Mouse (Mus musculus) cortical plate, adult 2 months (tissue): ENCODE measurements around the gene Atg9b. TPM values are rescaled to one million over a fixed set of nuclear protein-coding genes. Genes with fewer than 3 reads are reported as not detected.

ENCODE experiments used
- H3K27ac ChIP-seq: fragments of 200-500 bp; 2 replicates; pipeline ENCODE4 v1.5.1; 2012; ENCODE audit warnings: low read length, control low read depth, inconsistent platforms; ENCODE audit not compliant: insufficient read depth
- H3K4me1 ChIP-seq: fragments of 200-500 bp; 2 replicates; pipeline ENCODE4 v1.6.1; 2011; ENCODE audit warnings: low read length; ENCODE audit not compliant: control insufficient read depth, insufficient read depth
- H3K4me3 ChIP-seq: fragments of 200-500 bp; 2 replicates; pipeline ENCODE4 v1.5.1; 2011; ENCODE audit warnings: mild to moderate bottlenecking, low read length, control low read depth; ENCODE audit not compliant: insufficient read depth
- CTCF ChIP-seq: fragments of 200-500 bp; IDR thresholded peaks from 2 replicates; pipeline ENCODE4 v1.5.1; 2011; ENCODE audit warnings: mild to moderate bottlenecking, control low read depth, low read length; ENCODE audit not compliant: insufficient read depth; ENCODE audit errors: extremely low read depth
- POLR2A ChIP-seq: fragments of 200-500 bp; IDR thresholded peaks from 2 replicates; pipeline ENCODE4 v1.6.1; 2011; ENCODE audit warnings: mild to moderate bottlenecking, low read length, control low read depth; ENCODE audit not compliant: insufficient read depth; ENCODE audit errors: extremely low read depth
- polyA plus RNA-seq: library from polyadenylated mRNA; depleted of rRNA; stranded (reverse); fragments of >200 nt; gene quantifications from 2 replicates; pipeline ENCODE4 v1.2.3, GENCODE M21; 2012

Gene Atg9b
- polyA plus RNA-seq, 1 experiment, result 4.1 TPM

GRCm38 (mm10) chr5:24393392-24393997 is 1.6 kb upstream of the Atg9b start, which contains the start of gene Abcb8:
Abcb8 (plus strand) TSS chr5:24393663.
- H3K27ac ChIP-seq, result peak within 1 kb of the TSS; percentile 20

GRCm38 (mm10) chr5:24392724-24393123 is 781 bp upstream of the Atg9b start:
- no peak overlapping the region for H3K4me3 ChIP-seq
- no peaks in the 10 kb centered on the region for H3K4me1 ChIP-seq
- TF ChIP-seq CTCF (no peak), POLR2A (no peak)
- no peak overlapping the region for H3K27ac ChIP-seq

More at GRCm38 (mm10) chr5:24393392-24393997, 1.6 kb upstream of the Atg9b start, which contains the start of gene Abcb8:
- Histone ChIP-seq H3K4me3 (peak within 1 kb of the TSS; percentile 42), H3K4me1 (no peaks in the 10 kb centered on the region)
- TF ChIP-seq CTCF, result peak; percentile 83
- no peak for TF ChIP-seq POLR2A

GRCm38 (mm10) chr5:24389658-24390020 is 2.3 kb downstream of the Atg9b start:
- TF ChIP-seq CTCF, result no peak
- TF ChIP-seq POLR2A, result no peak
- Histone ChIP-seq H3K4me3 (no peak overlapping the region), H3K4me1 (peaks cover 3% of the 10 kb centered on the region; the same call in 1 of the 2 replicates), H3K27ac (no peak overlapping the region)

GRCm38 (mm10) chr5:24389011-24389657 is 2.8 kb downstream of the Atg9b start:
- Histone ChIP-seq H3K27ac (no peak overlapping the region), H3K4me1 (peaks cover 3% of the 10 kb centered on the region; the same call in 1 of the 2 replicates), H3K4me3 (no peak overlapping the region)
- TF ChIP-seq CTCF, result no peak
- no peak for TF ChIP-seq POLR2A

- H3K4me1 ChIP-seq, result peaks cover 3% of the 10 kb centered on the region; the same call in 1 of the 2 replicates
- TF ChIP-seq CTCF (no peak), POLR2A (no peak)
- no peak overlapping the region for H3K27ac ChIP-seq
- H3K4me3 ChIP-seq, result peak overlapping the region; percentile 33
Measured at GRCm38 (mm10) chr5:24388246-24388915, 3.6 kb downstream of the Atg9b start.

- H3K4me1 ChIP-seq, result peaks cover 3% of the 10 kb centered on the region; the same call in 1 of the 2 replicates
- peak overlapping the region; percentile 33 for H3K4me3 ChIP-seq
- H3K27ac ChIP-seq, result no peak overlapping the region
- TF ChIP-seq CTCF (peak; percentile 35; the same call in 1 of the 2 replicates), POLR2A (no peak)
Measured at GRCm38 (mm10) chr5:24387264-24388241, 4.4 kb downstream of the Atg9b start.

- TF ChIP-seq CTCF (no peak), POLR2A (no peak)
- Histone ChIP-seq H3K27ac (no peak overlapping the region), H3K4me1 (peaks cover 3% of the 10 kb centered on the region; the same call in 1 of the 2 replicates), H3K4me3 (no peak overlapping the region)
Measured at GRCm38 (mm10) chr5:24385887-24386550, 5.9 kb downstream of the Atg9b start.

- Histone ChIP-seq H3K4me1 (peaks cover 3% of the 10 kb centered on the region; the same call in 1 of the 2 replicates), H3K27ac (no peak overlapping the region), H3K4me3 (no peak overlapping the region)
- TF ChIP-seq POLR2A (no peak), CTCF (no peak)
Measured at GRCm38 (mm10) chr5:24385374-24385773, 6.6 kb downstream of the Atg9b start.
